Mouse (Mus musculus): Measurements from ENCODE around the gene Urah. TPM values are rescaled to one million over a fixed set of nuclear protein-coding genes. Genes with fewer than 3 reads are reported as not detected.

The Urah gene
- 7.2 and 14.5 TPM in 2 replicates for polyA plus RNA-seq (2015; fragmentation: Nextera tagmentation; extraction: Ambion mirVana)

GRCm38 (mm10) chr7:140834968-140835757, at the start of gene Urah:
Gene Urah, plus strand, starts transcription at chr7:140835018.

GRCm38 (mm10) chr7:140787406-140788052, 47.3 kb upstream of the Urah start, which contains the start of gene Syce1:
Gene Syce1, minus strand, starts transcription at chr7:140787852.

GRCm38 (mm10) chr7:140821653-140822329, 13.0 kb upstream of the Urah start, which contains the start of gene Zfp941:
Gene Zfp941, minus strand, starts transcription at chr7:140822178.

GRCm38 (mm10) chr7:140844905-140845665, 10.3 kb downstream of the Urah start, which contains the start of gene Scgb1c1:
Gene Scgb1c1, plus strand, starts transcription at chr7:140845547.

GRCm38 (mm10) chr7:140847755-140848580, 13.2 kb downstream of the Urah start, which contains the start of gene Odf3:
Gene Odf3, plus strand, starts transcription at chr7:140847805.

GRCm38 (mm10) chr7:140855860-140856784, 21.3 kb downstream of the Urah start, which contains the start of gene Gm45785:
Gene Gm45785, minus strand, starts transcription at chr7:140856331.

GRCm38 (mm10) chr7:140856785-140857549, 22.1 kb downstream of the Urah start, which contains the start of gene Ric8a:
Gene Ric8a, plus strand, starts transcription at chr7:140856957.

GRCm38 (mm10) chr7:140857550-140858505, 23.0 kb downstream of the Urah start, which contains the start of gene Bet1l:
Gene Bet1l, minus strand, starts transcription at chr7:140857577.

GRCm38 (mm10) chr7:140881696-140882468, 47.1 kb downstream of the Urah start, which contains the start of the genes Psmd13 and Sirt3:
Gene Psmd13, plus strand, starts transcription at chr7:140881968.
Gene Sirt3, minus strand, starts transcription at chr7:140882309.

Other genes starting within 250 kb of the Urah start
- not detected in 2 replicates for gene Olfr46, start 233.7 kb upstream of the Urah start, polyA plus RNA-seq (2015; fragmentation: Nextera tagmentation; extraction: Ambion mirVana)
- gene Olfr61, start 206.0 kb upstream of the Urah start, polyA plus RNA-seq (2015; fragmentation: Nextera tagmentation; extraction: Ambion mirVana) = not detected in 2 replicates
- gene Olfr53, start 188.6 kb upstream of the Urah start, polyA plus RNA-seq (2015; fragmentation: Nextera tagmentation; extraction: Ambion mirVana) = not detected in 2 replicates
- gene Olfr539, start 175.1 kb upstream of the Urah start, polyA plus RNA-seq (2015; fragmentation: Nextera tagmentation; extraction: Ambion mirVana) = not detected in 2 replicates
- not detected in 2 replicates for gene Olfr45, start 153.1 kb upstream of the Urah start, polyA plus RNA-seq (2015; fragmentation: Nextera tagmentation; extraction: Ambion mirVana)
- gene Olfr541, start 137.8 kb upstream of the Urah start, polyA plus RNA-seq (2015; fragmentation: Nextera tagmentation; extraction: Ambion mirVana) = not detected in 2 replicates
- 12.7 and 27.0 TPM in 2 replicates for gene Cyp2e1, start 71.3 kb upstream of the Urah start, polyA plus RNA-seq (2015; fragmentation: Nextera tagmentation; extraction: Ambion mirVana)
- 0.12 and 0.17 TPM in 2 replicates for gene Syce1, start 47.2 kb upstream of the Urah start, polyA plus RNA-seq (2015; fragmentation: Nextera tagmentation; extraction: Ambion mirVana)
- gene Zfp941, start 12.8 kb upstream of the Urah start, polyA plus RNA-seq (2015; fragmentation: Nextera tagmentation; extraction: Ambion mirVana) = 5.0 and 6.4 TPM in 2 replicates
- gene Scgb1c1, start 10.5 kb downstream of the Urah start, polyA plus RNA-seq (2015; fragmentation: Nextera tagmentation; extraction: Ambion mirVana) = 0.52 TPM in 1 of 2 replicates, not detected in the other
- gene Odf3, start 12.8 kb downstream of the Urah start, polyA plus RNA-seq (2015; fragmentation: Nextera tagmentation; extraction: Ambion mirVana) = 0.22 and 0.55 TPM in 2 replicates
- 0.25 TPM in 1 of 2 replicates, not detected in the other for gene Gm45785, start 21.3 kb downstream of the Urah start, polyA plus RNA-seq (2015; fragmentation: Nextera tagmentation; extraction: Ambion mirVana)
- 62.1 and 64.0 TPM in 2 replicates for gene Ric8a, start 21.9 kb downstream of the Urah start, polyA plus RNA-seq (2015; fragmentation: Nextera tagmentation; extraction: Ambion mirVana)
- 82.4 and 86.6 TPM in 2 replicates for gene Bet1l, start 22.6 kb downstream of the Urah start, polyA plus RNA-seq (2015; fragmentation: Nextera tagmentation; extraction: Ambion mirVana)
- gene Psmd13, start 47.0 kb downstream of the Urah start, polyA plus RNA-seq (2015; fragmentation: Nextera tagmentation; extraction: Ambion mirVana) = 197 and 202 TPM in 2 replicates
- 41.8 and 43.2 TPM in 2 replicates for gene Sirt3, start 47.3 kb downstream of the Urah start, polyA plus RNA-seq (2015; fragmentation: Nextera tagmentation; extraction: Ambion mirVana)
- gene Cox8b, start 65.4 kb downstream of the Urah start, polyA plus RNA-seq (2015; fragmentation: Nextera tagmentation; extraction: Ambion mirVana) = 9.3 and 12.2 TPM in 2 replicates
- 2.6 and 3.3 TPM in 2 replicates for gene Nlrp6, start 85.9 kb downstream of the Urah start, polyA plus RNA-seq (2015; fragmentation: Nextera tagmentation; extraction: Ambion mirVana)
- gene Pgghg, start 106.4 kb downstream of the Urah start, polyA plus RNA-seq (2015; fragmentation: Nextera tagmentation; extraction: Ambion mirVana) = 19.7 and 28.7 TPM in 2 replicates
- gene Ifitm5, start 115.3 kb downstream of the Urah start, polyA plus RNA-seq (2015; fragmentation: Nextera tagmentation; extraction: Ambion mirVana) = 1.3 and 2.1 TPM in 2 replicates
- 0.72 and 0.97 TPM in 2 replicates for gene Gm45717, start 120.9 kb downstream of the Urah start, polyA plus RNA-seq (2015; fragmentation: Nextera tagmentation; extraction: Ambion mirVana)
- gene Ifitm2, start 121.0 kb downstream of the Urah start, polyA plus RNA-seq (2015; fragmentation: Nextera tagmentation; extraction: Ambion mirVana) = 1,477 and 1,600 TPM in 2 replicates
- 61.4 and 162 TPM in 2 replicates for gene Ifitm1, start 132.2 kb downstream of the Urah start, polyA plus RNA-seq (2015; fragmentation: Nextera tagmentation; extraction: Ambion mirVana)
- 482 and 553 TPM in 2 replicates for gene Ifitm3, start 175.8 kb downstream of the Urah start, polyA plus RNA-seq (2015; fragmentation: Nextera tagmentation; extraction: Ambion mirVana)
- 4.0 and 7.5 TPM in 2 replicates for gene Ifitm6, start 182.9 kb downstream of the Urah start, polyA plus RNA-seq (2015; fragmentation: Nextera tagmentation; extraction: Ambion mirVana)
- not detected in 2 replicates for gene Gm17387, start 194.1 kb downstream of the Urah start, polyA plus RNA-seq (2015; fragmentation: Nextera tagmentation; extraction: Ambion mirVana)
- 5.1 and 7.9 TPM in 2 replicates for gene B4galnt4, start 226.1 kb downstream of the Urah start, polyA plus RNA-seq (2015; fragmentation: Nextera tagmentation; extraction: Ambion mirVana)
- 1.1 and 2.5 TPM in 2 replicates for gene Pkp3, start 243.2 kb downstream of the Urah start, polyA plus RNA-seq (2015; fragmentation: Nextera tagmentation; extraction: Ambion mirVana)

Measured in adrenal gland, postnatal 0 days (tissue).